Mouse (Mus musculus) midbrain, postnatal 0 days (tissue): Measurements from ENCODE around the gene Lrmda. TPM values are rescaled to one million over a fixed set of nuclear protein-coding genes. Genes with fewer than 3 reads are reported as not detected.
A peak's percentile ranks its signal among the peaks of the same experiment; 100 is the strongest.

ENCODE experiments used
- ATAC-seq: fragments of 200-750 bp; cut with Nextera tagmentation; 2 replicates; pipeline ENCODE4 v1.8.0; 2017; ENCODE audit warnings: moderate number of reproducible peaks, mild to moderate bottlenecking, moderate TSS enrichment, moderate library complexity; ENCODE audit not compliant: low FRiP score
- DNase-seq: peaks from one replicate; pipeline ENCODE4 v3.0.0-alpha.2; 2015; ENCODE audit warnings: low spot score
- H3K27ac ChIP-seq: fragments of 300-500 bp; sonication (generic); 2 replicates; pipeline ENCODE4 v1.5.1; 2014; ENCODE audit warnings: low read depth, mild to moderate bottlenecking, low read length, mixed read lengths
- H3K27me3 ChIP-seq: fragments of 300-500 bp; sonication (generic); 2 replicates; pipeline ENCODE4 v1.6.1; 2014; ENCODE audit warnings: low read length, control low read depth, mixed read lengths; ENCODE audit not compliant: insufficient read depth
- H3K36me3 ChIP-seq: fragments of 300-500 bp; sonication (generic); 2 replicates; pipeline ENCODE4 v1.6.1; 2014; ENCODE audit warnings: low read length, control low read depth, mixed read lengths; ENCODE audit not compliant: insufficient read depth
- H3K4me1 ChIP-seq: fragments of 300-500 bp; sonication (generic); 2 replicates; pipeline ENCODE4 v1.6.1; 2014; ENCODE audit warnings: mild to moderate bottlenecking, control low read depth, antibody characterized with exemption, low read length, mixed read lengths; ENCODE audit not compliant: insufficient read depth
- H3K4me2 ChIP-seq: fragments of 300-500 bp; sonication (generic); 2 replicates; pipeline ENCODE4 v1.6.1; 2014; ENCODE audit warnings: low read depth, mild to moderate bottlenecking, low read length, mixed read lengths; ENCODE audit not compliant: poor library complexity, severe bottlenecking
- H3K4me3 ChIP-seq: fragments of 300-500 bp; sonication (generic); 2 replicates; pipeline ENCODE4 v1.5.1; 2014; ENCODE audit warnings: low read depth, mild to moderate bottlenecking, low read length, moderate library complexity
- H3K9ac ChIP-seq: fragments of 300-500 bp; sonication (generic); replicated peaks from 2 replicates; pipeline ENCODE4 v1.6.1; 2014; ENCODE audit warnings: mild to moderate bottlenecking, low read length, moderate library complexity, mixed read lengths; ENCODE audit not compliant: poor library complexity, severe bottlenecking
- H3K9me3 ChIP-seq: fragments of 300-500 bp; sonication (generic); 2 replicates; pipeline ENCODE4 v1.6.1; 2016; ENCODE audit warnings: low read length, control low read depth
- CTCF ChIP-seq: IDR thresholded peaks from 2 replicates; pipeline ENCODE4 v1.5.1; 2016; ENCODE audit warnings: antibody characterized with exemption, mild to moderate bottlenecking
- WGBS: fragments of 180-500 bp; shearing (Covaris S2); extraction: QIAGEN DNeasy Blood & Tissue Kit; methylation state at CpG from one replicate; pipeline ENCODE4 v1.1.7; 2014; 5-methylcytosine and 5-hydroxymethylcytosine counted together
- polyA plus RNA-seq: library from polyadenylated mRNA; unstranded; fragments of >200 nt; fragmentation: Nextera tagmentation; extraction: Ambion mirVana; gene quantifications from 2 replicates; pipeline ENCODE4 v1.2.1, GENCODE M21; 2015
- total RNA-seq: library from RNA; depleted of rRNA; stranded (reverse); fragments of >200 nt; gene quantifications from 2 replicates; pipeline ENCODE4 v1.2.3, GENCODE M21; 2014; rRNA removed

Gene Lrmda
- total RNA-seq = not detected in 2 replicates
- 0.34 and 0.35 TPM in 2 replicates for polyA plus RNA-seq

DNA sequence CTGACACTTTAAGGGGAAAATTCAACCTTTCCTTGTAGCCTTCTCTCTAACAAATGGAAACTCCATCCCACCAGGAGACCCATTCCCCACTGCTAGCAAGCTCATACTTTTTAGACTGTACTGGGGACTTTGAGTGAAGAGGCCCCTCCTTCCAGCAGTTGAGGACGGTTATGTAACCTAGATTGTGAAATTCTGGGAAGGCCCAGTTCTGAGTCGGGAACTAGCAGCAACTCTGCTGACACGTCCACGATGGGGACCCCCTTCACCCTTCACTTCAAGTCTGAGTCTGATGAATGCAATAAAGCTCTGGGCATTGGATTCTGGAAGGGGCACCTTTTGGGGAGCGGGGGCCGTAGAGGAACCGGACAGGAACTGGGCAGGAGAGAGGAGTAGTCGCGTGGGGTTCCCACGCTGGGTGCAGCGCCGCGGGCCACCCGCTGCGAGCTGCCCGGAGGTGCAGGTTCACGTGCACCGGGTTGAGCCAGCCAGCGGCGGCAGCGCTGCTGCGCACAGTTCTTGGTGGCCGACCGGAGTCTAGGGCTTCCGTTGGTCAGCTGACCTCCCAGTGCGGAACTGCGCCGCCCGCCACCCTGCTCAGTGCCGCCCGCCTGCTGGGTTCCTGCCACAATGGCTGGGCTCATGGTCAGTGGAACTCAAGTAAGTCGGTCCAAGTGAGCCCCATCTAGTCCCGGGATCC is at the start of gene Lrmda:
Lrmda (plus strand) TSS at position 461 of the 697 bp plus-strand sequence.
- Histone ChIP-seq H3K4me3 (peak within 1 kb of the TSS; percentile 32; the same call in 1 of the 2 replicates), H3K9me3 (no peaks in the 10 kb centered on the region), H3K4me1 (peaks cover 2% of the 10 kb centered on the region; the same call in 1 of the 2 replicates), H3K27ac (no peak within 1 kb of the TSS), H3K36me3 (no peaks in the 10 kb centered on the region), H3K4me2 (peak within 1 kb of the TSS; percentile 65), H3K27me3 (peaks cover 4% of the 10 kb centered on the region; the same call in 1 of the 2 replicates), H3K9ac (no peak within 1 kb of the TSS)
- peak; percentile 48 for DNase-seq
- 4% methylated on average over 33 of the region's 33 CpGs for WGBS
- peak; percentile 65; the same call in 1 of the 2 replicates for ATAC-seq
- peak; percentile 6; the same call in 1 of the 2 replicates for TF ChIP-seq CTCF

DNA sequence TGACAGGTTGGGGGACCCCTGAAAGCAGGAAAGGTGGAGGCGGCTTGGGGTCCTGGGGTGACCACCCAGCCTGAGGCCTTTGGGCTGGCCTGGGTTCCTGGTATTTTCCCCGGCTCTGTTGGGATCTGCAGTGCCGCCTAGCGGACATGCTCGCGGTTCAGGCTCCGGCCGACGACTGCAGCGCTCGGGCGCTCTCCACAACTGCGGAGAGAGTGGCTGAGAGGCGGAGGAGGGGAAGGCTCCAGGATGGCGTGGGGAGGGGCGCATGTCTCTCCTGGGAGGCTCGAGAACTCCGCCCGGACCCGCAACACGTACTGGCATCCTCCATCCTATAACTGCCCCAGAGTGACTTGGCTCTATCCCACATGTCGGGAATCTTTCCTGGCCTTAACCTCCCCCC is 38.0 kb upstream of the Lrmda start:
- Histone ChIP-seq H3K4me2 (peak overlapping the region; percentile 40), H3K9ac (no peak overlapping the region), H3K4me1 (0 out of 2 replicates have a peak, but pooled peaks cover 4% of the 10 kb centered on the region), H3K9me3 (no peaks in the 10 kb centered on the region), H3K4me3 (no peak overlapping the region), H3K36me3 (no peaks in the 10 kb centered on the region), H3K27ac (no peak overlapping the region), H3K27me3 (peaks cover 13% of the 10 kb centered on the region)
- WGBS = under 1% methylated on average over 21 of the region's 22 CpGs
- ATAC-seq = peak; percentile 55; the same call in 1 of the 2 replicates
- peak; percentile 82 for DNase-seq
- TF ChIP-seq CTCF = peak; percentile 81

DNA sequence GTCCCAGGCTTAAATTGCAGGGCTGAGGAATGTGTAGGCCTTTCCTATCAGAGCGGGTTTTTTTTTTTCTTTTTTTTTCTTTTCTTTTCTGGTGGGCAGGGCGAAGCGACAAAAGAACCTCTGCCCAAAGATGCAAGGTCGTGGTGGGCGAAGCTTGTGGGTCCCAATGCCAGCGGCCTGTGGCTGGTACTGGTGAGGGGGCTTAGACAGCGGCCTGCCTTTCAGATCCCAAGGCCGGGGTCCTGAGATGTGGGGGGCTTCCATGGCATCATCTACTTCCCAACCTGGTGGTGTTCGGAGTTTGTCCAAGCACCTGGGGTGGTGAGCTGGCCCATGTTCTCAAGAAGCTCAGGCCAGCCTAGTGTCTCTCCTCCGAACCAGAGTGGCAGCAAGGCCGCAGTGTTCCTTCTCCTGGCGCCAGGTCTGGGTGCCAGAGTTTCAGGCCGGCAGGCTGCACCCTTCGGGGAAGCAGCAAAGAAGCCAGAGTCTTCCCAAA is 37.4 kb upstream of the Lrmda start:
- H3K4me1 ChIP-seq = 0 out of 2 replicates have a peak, but pooled peaks cover 4% of the 10 kb centered on the region
- peak overlapping the region; percentile 46 for H3K4me2 ChIP-seq
- peaks cover 13% of the 10 kb centered on the region for H3K27me3 ChIP-seq
- peak overlapping the region; percentile 32; the same call in 1 of the 2 replicates for H3K27ac ChIP-seq
- H3K9ac ChIP-seq = no peak overlapping the region
- no peak overlapping the region for H3K4me3 ChIP-seq
- no peak for TF ChIP-seq CTCF
- DNase-seq (no peak), ATAC-seq (no peak)
- 36% methylated on average over 14 of the region's 14 CpGs for WGBS
- no peaks in the 10 kb centered on the region for H3K36me3 ChIP-seq
- no peaks in the 10 kb centered on the region for H3K9me3 ChIP-seq

DNA sequence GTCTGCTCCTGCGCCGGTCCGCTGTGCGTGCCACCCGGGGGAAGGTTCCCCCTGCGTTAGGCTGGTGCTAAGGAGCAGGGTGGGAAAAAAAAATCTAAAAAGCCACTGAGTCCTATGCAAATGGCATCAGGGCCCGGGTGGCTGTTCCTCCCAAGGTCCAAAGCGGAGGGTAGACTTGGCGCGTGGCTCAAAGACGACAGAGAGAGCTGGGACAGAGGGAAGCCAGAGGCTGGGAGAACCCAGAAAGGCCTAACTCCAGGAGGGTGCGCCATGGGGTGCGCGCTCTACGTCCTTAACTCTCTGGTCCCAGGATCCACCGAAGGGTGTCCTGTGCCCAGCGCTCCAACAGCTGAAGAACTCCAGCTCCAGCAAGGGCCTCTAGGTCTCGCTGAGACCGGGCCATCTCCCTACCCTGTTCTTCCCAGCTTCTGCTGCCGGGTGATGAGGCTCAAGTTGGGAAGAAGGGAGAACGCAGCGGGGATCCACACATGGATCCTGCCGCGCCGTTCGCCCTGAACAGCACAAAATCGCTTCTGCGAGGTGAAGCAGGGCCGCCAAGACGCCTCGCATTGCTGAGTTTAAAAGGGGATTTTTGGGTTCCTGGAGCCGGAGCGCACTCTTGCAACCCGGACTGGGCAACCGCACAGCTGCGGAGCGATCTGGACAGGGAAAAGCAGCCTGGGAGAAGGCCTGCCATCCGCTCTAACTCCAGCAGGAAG is 36.8 kb upstream of the Lrmda start:
- DNase-seq (no peak), ATAC-seq (no peak)
- peak overlapping the region; percentile 32 for H3K27ac ChIP-seq
- peak overlapping the region; percentile 46 for H3K4me2 ChIP-seq
- H3K4me3 ChIP-seq = peak overlapping the region; percentile 26
- peaks cover 13% of the 10 kb centered on the region for H3K27me3 ChIP-seq
- 10% methylated on average over 38 of the region's 38 CpGs for WGBS
- TF ChIP-seq CTCF = no peak
- H3K36me3 ChIP-seq = no peaks in the 10 kb centered on the region
- peak overlapping the region; percentile 46 for H3K9ac ChIP-seq
- 0 out of 2 replicates have a peak, but pooled peaks cover 4% of the 10 kb centered on the region for H3K4me1 ChIP-seq
- H3K9me3 ChIP-seq = no peaks in the 10 kb centered on the region

DNA sequence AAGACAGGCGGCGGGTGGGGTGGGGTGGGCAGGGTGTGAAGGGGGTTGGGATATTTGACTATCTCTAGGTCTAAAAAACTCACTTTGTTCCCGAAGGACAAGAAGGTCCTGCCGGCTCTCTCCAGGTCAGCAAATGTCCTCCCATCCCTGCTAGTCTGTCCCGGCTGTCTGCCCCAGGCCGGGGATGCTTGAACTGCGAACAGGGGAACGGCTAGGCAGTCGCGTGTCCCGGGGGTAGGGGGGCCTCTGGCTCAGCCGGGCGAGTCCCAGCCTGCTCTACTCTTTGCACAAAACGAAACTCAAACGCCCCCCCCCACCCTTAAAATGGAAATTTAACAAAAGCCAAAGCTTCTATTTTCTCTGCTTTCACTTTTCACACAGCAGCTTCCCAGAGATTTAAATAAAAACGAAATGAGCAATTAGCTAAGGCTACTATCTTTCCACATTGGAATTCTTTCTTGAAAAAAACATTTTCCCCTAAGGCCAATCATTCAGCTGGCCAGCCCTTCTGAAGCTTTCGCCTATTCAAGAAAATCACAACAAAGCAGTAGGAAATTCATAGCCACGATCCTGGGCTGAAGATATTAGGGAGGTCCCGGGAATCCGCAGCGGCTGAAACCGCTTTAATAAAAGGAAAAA is 36.1 kb upstream of the Lrmda start:
- peaks cover 13% of the 10 kb centered on the region for H3K27me3 ChIP-seq
- peak overlapping the region; percentile 46 for H3K4me2 ChIP-seq
- H3K36me3 ChIP-seq = no peaks in the 10 kb centered on the region
- peak overlapping the region; percentile 32 for H3K27ac ChIP-seq
- peak overlapping the region; percentile 46 for H3K9ac ChIP-seq
- WGBS = 11% methylated on average over 22 of the region's 22 CpGs
- H3K9me3 ChIP-seq = no peaks in the 10 kb centered on the region
- no peak for TF ChIP-seq CTCF
- H3K4me3 ChIP-seq = peak overlapping the region; percentile 26
- 0 out of 2 replicates have a peak, but pooled peaks cover 4% of the 10 kb centered on the region for H3K4me1 ChIP-seq
- ATAC-seq (no peak), DNase-seq (no peak)
